Mouse (Mus musculus) layer of hippocampus, postnatal 14 days (tissue): ENCODE data around the gene Cdk20. TPM values are rescaled to one million over a fixed set of nuclear protein-coding genes. Genes with fewer than 3 reads are reported as not detected.
"Not testable (repeated sequence)": the region's sequence is repeated elsewhere in the genome, so short reads cannot be mapped to it uniquely, and the experiment has no call there.

Source experiments
- DNase-seq, 2 experiments: peaks; one replicate each; pipeline ENCODE4 v3.0.0; 2021 to 2022; ENCODE audit warnings: low spot score in 2 of 2, mixed read lengths in 1 of 2
- total RNA-seq, 2 experiments: library from RNA; stranded (reverse); gene quantifications; 2 replicates each; pipeline ENCODE4 v1.2.3; 2021

Cdk20 gene
- total RNA-seq, 2 experiments from 2014 or later, result 8.5 to 11.2 TPM

- DNase-seq, result no peak
These were observed 10.0 kb upstream of the Cdk20 start for GRCm38 (mm10) chr13:64421952-64422606.

GRCm38 (mm10) chr13:64422607-64422957, 9.5 kb upstream of the Cdk20 start:
- DNase-seq, result no peak

GRCm38 (mm10) chr13:64424347-64424746, 7.8 kb upstream of the Cdk20 start:
- no peak for DNase-seq

- no peak for DNase-seq
These were observed 6.8 kb upstream of the Cdk20 start for GRCm38 (mm10) chr13:64425280-64425679.

- no peak for DNase-seq
These were observed 2.8 kb upstream of the Cdk20 start for GRCm38 (mm10) chr13:64429328-64429727.

- no peak for DNase-seq
These were observed 5.7 kb downstream of the Cdk20 start for GRCm38 (mm10) chr13:64437801-64438200.

- DNase-seq, result peak; percentile 73
These were observed 6.8 kb downstream of the Cdk20 start for GRCm38 (mm10) chr13:64438863-64439452.

GRCm38 (mm10) chr13:64439471-64439870, 7.4 kb downstream of the Cdk20 start:
- no peak for DNase-seq

GRCm38 (mm10) chr13:64440592-64440991, 8.5 kb downstream of the Cdk20 start:
- DNase-seq, result no peak

GRCm38 (mm10) chr13:64443263-64443894, 11.3 kb downstream of the Cdk20 start:
- peak; percentile 41 to 73 for DNase-seq

- DNase-seq, result no peak
These were observed 13.3 kb downstream of the Cdk20 start for GRCm38 (mm10) chr13:64445254-64445920.

- DNase-seq, result peak in 1 of 2 experiments; percentile 44
These were observed 15.8 kb downstream of the Cdk20 start for GRCm38 (mm10) chr13:64447947-64448346.

GRCm38 (mm10) chr13:64448729-64449128, 16.6 kb downstream of the Cdk20 start:
- DNase-seq, result no peak

GRCm38 (mm10) chr13:64450001-64450794, 18.1 kb downstream of the Cdk20 start:
- no peak for DNase-seq

- not testable (repeated sequence) for DNase-seq
These were observed 25.3 kb downstream of the Cdk20 start for GRCm38 (mm10) chr13:64457225-64457978.

- no peak for DNase-seq
These were observed 26.1 kb downstream of the Cdk20 start for GRCm38 (mm10) chr13:64458181-64458580.

- DNase-seq, result no peak
These were observed 30.5 kb downstream of the Cdk20 start for GRCm38 (mm10) chr13:64462581-64462980.

GRCm38 (mm10) chr13:64465166-64465565, 33.1 kb downstream of the Cdk20 start:
- DNase-seq, result peak in 1 of 2 experiments; percentile 10

- DNase-seq, result no peak
These were observed 35.8 kb downstream of the Cdk20 start for GRCm38 (mm10) chr13:64467886-64468285.

GRCm38 (mm10) chr13:64477968-64478367, 45.9 kb downstream of the Cdk20 start:
- no peak for DNase-seq
